Mouse (Mus musculus) testis, adult 2 months (tissue): ENCODE results near the gene Adamts3.

ENCODE experiments used
- CTCF ChIP-seq: fragments of 200-500 bp; IDR thresholded peaks from 2 replicates; pipeline ENCODE4 v1.5.1; 2012; ENCODE audit warnings: low read depth, mild to moderate bottlenecking, inconsistent platforms, low read length, moderate library complexity; ENCODE audit not compliant: control insufficient read depth, insufficient read depth, insufficient replicate concordance
- POLR2A ChIP-seq: fragments of 200-500 bp; IDR thresholded peaks from 2 replicates; pipeline ENCODE4 v1.6.1; 2012; ENCODE audit warnings: low read depth, mild to moderate bottlenecking, inconsistent platforms, low read length, moderate library complexity; ENCODE audit not compliant: control insufficient read depth

GRCm38 (mm10) chr5:89843478-89843877, 39.7 kb downstream of the Adamts3 start:
- TF ChIP-seq POLR2A (no peak), CTCF (no peak)
